ENCODE assay signal across 8 mouse cellular contexts in the genomic region with DNA sequence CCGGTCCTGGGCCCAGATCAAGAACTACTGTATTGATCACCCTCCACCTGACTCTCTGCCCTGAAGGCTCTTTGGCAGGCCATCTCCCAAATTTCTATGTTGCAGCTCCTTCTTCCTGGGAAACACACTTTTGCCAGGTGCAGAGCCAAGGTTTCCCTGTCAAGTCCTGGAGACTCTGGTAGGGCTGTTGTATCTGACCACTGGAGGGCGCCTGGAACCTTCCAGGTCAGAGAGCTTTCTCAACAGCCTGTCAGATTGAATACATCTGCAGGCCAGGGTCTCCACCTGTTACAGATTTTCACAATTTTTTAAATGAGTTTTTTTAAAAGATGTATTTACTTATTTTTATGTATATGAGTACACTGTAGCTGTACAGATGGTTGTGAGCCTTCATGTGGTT. TPM values are rescaled to one million over a fixed set of nuclear protein-coding genes. Genes with fewer than 3 reads are reported as not detected.
A peak's percentile ranks its signal among the peaks of the same experiment; 100 is the strongest.
DNase-seq lines count a peak whose midpoint lies in the region; ATAC-seq lines count a peak whose summit lies in the region.

No protein-coding gene starts in this region.

- H3K27me3 ChIP-seq in forebrain, embryonic 10.5 days (ENCODE audit: poor library complexity, severe bottlenecking), result peaks cover 11% of the 10 kb centered on the region
- H3K27me3 ChIP-seq in forebrain, embryonic 13.5 days, result no peaks in the 10 kb centered on the region
- H3K27me3 ChIP-seq in embryonic facial prominence, embryonic 14.5 days (replicated peaks; ENCODE audit: control insufficient read depth, insufficient read depth, low read length), result no peaks in the 10 kb centered on the region
- H3K27me3 ChIP-seq in hindbrain, embryonic 14.5 days (ENCODE audit: control insufficient read depth, insufficient read depth, low read length), result no peaks in the 10 kb centered on the region
- H3K27me3 ChIP-seq in midbrain, embryonic 14.5 days (ENCODE audit: control insufficient read depth, insufficient read depth, low read length), result no peaks in the 10 kb centered on the region
- H3K27me3 ChIP-seq in splenic B cell, adult 2 months (ENCODE audit: control insufficient read depth, insufficient read depth, low read length, poor library complexity, severe bottlenecking), result no peaks in the 10 kb centered on the region

- H3K9ac ChIP-seq in forebrain, embryonic 13.5 days, result no peak overlapping the region
- H3K9ac ChIP-seq in embryonic facial prominence, embryonic 14.5 days (ENCODE audit: low read depth, low read length), result no peak overlapping the region
- H3K9ac ChIP-seq in hindbrain, embryonic 14.5 days, result no peak overlapping the region
- no peak overlapping the region for H3K9ac ChIP-seq in midbrain, embryonic 14.5 days (replicated peaks; ENCODE audit: low read length)

- peaks cover 16% of the 10 kb centered on the region for H3K4me1 ChIP-seq in forebrain, embryonic 10.5 days
- peaks cover 10% of the 10 kb centered on the region; the same call in 1 of the 2 replicates for H3K4me1 ChIP-seq in forebrain, embryonic 13.5 days
- no peaks in the 10 kb centered on the region; the same call in 1 of the 2 replicates for H3K4me1 ChIP-seq in embryonic facial prominence, embryonic 14.5 days (ENCODE audit: control insufficient read depth, insufficient read depth, low read length)
- H3K4me1 ChIP-seq in hindbrain, embryonic 14.5 days (replicated peaks; ENCODE audit: control insufficient read depth, insufficient read depth, low read length), result no peaks in the 10 kb centered on the region
- no peaks in the 10 kb centered on the region for H3K4me1 ChIP-seq in midbrain, embryonic 14.5 days (ENCODE audit: control insufficient read depth, insufficient read depth, low read length)

- WGBS in forebrain, embryonic 10.5 days, result 29% methylated on average over 2 of the region's 2 CpGs
- 38% methylated on average over 2 of the region's 2 CpGs for WGBS in forebrain, embryonic 13.5 days
- 45% methylated on average over 2 of the region's 2 CpGs for WGBS in embryonic facial prominence, embryonic 14.5 days
- WGBS in hindbrain, embryonic 14.5 days, result 41% methylated on average over 2 of the region's 2 CpGs
- 38% methylated on average over 2 of the region's 2 CpGs for WGBS in midbrain, embryonic 14.5 days

- no peak overlapping the region for H3K4me3 ChIP-seq in forebrain, embryonic 10.5 days
- no peak overlapping the region for H3K4me3 ChIP-seq in forebrain, embryonic 13.5 days
- no peak overlapping the region for H3K4me3 ChIP-seq in embryonic facial prominence, embryonic 14.5 days (ENCODE audit: low read depth, low read length)
- H3K4me3 ChIP-seq in hindbrain, embryonic 14.5 days (replicated peaks; ENCODE audit: low read length), result no peak overlapping the region
- no peak overlapping the region for H3K4me3 ChIP-seq in midbrain, embryonic 14.5 days (replicated peaks; ENCODE audit: low read depth, low read length)

- no peak overlapping the region for H3K27ac ChIP-seq in forebrain, embryonic 10.5 days
- H3K27ac ChIP-seq in forebrain, embryonic 13.5 days, result no peak overlapping the region
- no peak overlapping the region for H3K27ac ChIP-seq in embryonic facial prominence, embryonic 14.5 days (replicated peaks; ENCODE audit: low read depth, low read length)
- H3K27ac ChIP-seq in hindbrain, embryonic 14.5 days, result no peak overlapping the region
- no peak overlapping the region for H3K27ac ChIP-seq in midbrain, embryonic 14.5 days (replicated peaks; ENCODE audit: low read depth, low read length)

- no peaks in the 10 kb centered on the region for H3K36me3 ChIP-seq in forebrain, embryonic 10.5 days (replicated peaks)
- no peaks in the 10 kb centered on the region for H3K36me3 ChIP-seq in forebrain, embryonic 13.5 days (ENCODE audit: poor library complexity, severe bottlenecking)
- H3K36me3 ChIP-seq in embryonic facial prominence, embryonic 14.5 days (ENCODE audit: control insufficient read depth, insufficient read depth, low read length), result no peaks in the 10 kb centered on the region
- no peaks in the 10 kb centered on the region for H3K36me3 ChIP-seq in hindbrain, embryonic 14.5 days (replicated peaks; ENCODE audit: control insufficient read depth, insufficient read depth)
- no peaks in the 10 kb centered on the region for H3K36me3 ChIP-seq in midbrain, embryonic 14.5 days (ENCODE audit: control insufficient read depth, insufficient read depth, low read length)
- H3K36me3 ChIP-seq in splenic B cell, adult 2 months (ENCODE audit: control insufficient read depth, insufficient read depth, low read length, poor library complexity, severe bottlenecking), result no peaks in the 10 kb centered on the region

- H3K9me3 ChIP-seq in forebrain, embryonic 10.5 days, result no peaks in the 10 kb centered on the region
- H3K9me3 ChIP-seq in forebrain, embryonic 13.5 days (replicated peaks), result no peaks in the 10 kb centered on the region
- no peaks in the 10 kb centered on the region for H3K9me3 ChIP-seq in embryonic facial prominence, embryonic 14.5 days (ENCODE audit: control insufficient read depth, low read length)
- no peaks in the 10 kb centered on the region for H3K9me3 ChIP-seq in hindbrain, embryonic 14.5 days (ENCODE audit: control insufficient read depth, low read length)
- no peaks in the 10 kb centered on the region for H3K9me3 ChIP-seq in midbrain, embryonic 14.5 days (ENCODE audit: control insufficient read depth, low read length)

- H3K4me2 ChIP-seq in forebrain, embryonic 13.5 days, result no peak overlapping the region
- no peak overlapping the region for H3K4me2 ChIP-seq in embryonic facial prominence, embryonic 14.5 days (ENCODE audit: low read depth, low read length)
- no peak overlapping the region for H3K4me2 ChIP-seq in hindbrain, embryonic 14.5 days (replicated peaks)
- no peak overlapping the region for H3K4me2 ChIP-seq in midbrain, embryonic 14.5 days (ENCODE audit: low read length)

- ATAC-seq in forebrain, embryonic 13.5 days, result no peak
- ATAC-seq in embryonic facial prominence, embryonic 14.5 days (ENCODE audit: low read depth), result no peak
- peak; percentile 60 for ATAC-seq in hindbrain, embryonic 14.5 days (ENCODE audit: low FRiP score)
- ATAC-seq in midbrain, embryonic 14.5 days (ENCODE audit: low FRiP score, low TSS enrichment), result peak; percentile 55; the same call in 1 of the 2 replicates

- DNase-seq in forebrain, embryonic 10.5 days (ENCODE audit: extremely low spot score, low spot score), result peak; percentile 58
- peak; percentile 84 for DNase-seq in adrenal gland, postnatal 14 days
- DNase-seq in embryonic facial prominence, embryonic 14.5 days (ENCODE audit: low spot score), result peak; percentile 81
- DNase-seq in hindbrain, embryonic 14.5 days (ENCODE audit: low spot score), result peak; percentile 79
- DNase-seq in left cerebral cortex, adult 18-20 months (ENCODE audit: low spot score in 2 of 2), result peak; percentile 66 to 75
- DNase-seq in midbrain, embryonic 14.5 days, result peak; percentile 88
- peak; percentile 72 for DNase-seq in splenic B cell, adult 2 months (ENCODE audit: low read depth, low spot score)

RNA-seq across cellular contexts. Expression of a gene that starts 31.2 kb away (rescaled TPM):
- polyA plus RNA-seq in forebrain, embryonic 10.5 days (2016; fragmentation: Nextera tagmentation; extraction: Ambion mirVana), result 0.31 and 0.40 TPM in 2 replicates
- polyA plus RNA-seq in forebrain, embryonic 13.5 days (2015; fragmentation: Nextera tagmentation; extraction: Ambion mirVana), result 0.54 and 0.84 TPM in 2 replicates
- total RNA-seq in adrenal gland, postnatal 14 days (2021), result 1.1 and 1.2 TPM in 2 replicates
- 11.5 and 12.0 TPM in 2 replicates for polyA plus RNA-seq in embryonic facial prominence, embryonic 14.5 days (2014; fragmentation: Nextera tagmentation; extraction: Ambion mirVana)
- 0.58 and 1.1 TPM in 2 replicates for polyA plus RNA-seq in hindbrain, embryonic 14.5 days (2014; fragmentation: Nextera tagmentation; extraction: Ambion mirVana)
- total RNA-seq in left cerebral cortex, adult 18-20 months (2021), result 10 to 100 TPM; 10.8 to 14.2 TPM
- polyA plus RNA-seq in midbrain, embryonic 14.5 days (2014; fragmentation: Nextera tagmentation; extraction: Ambion mirVana), result 0.36 and 0.66 TPM in 2 replicates

RNA-seq across cellular contexts. Expression of a gene that starts 47.8 kb away (rescaled TPM):
- 10.5 and 10.6 TPM in 2 replicates for polyA plus RNA-seq in forebrain, embryonic 10.5 days (2016; fragmentation: Nextera tagmentation; extraction: Ambion mirVana)
- 11.2 and 13.1 TPM in 2 replicates for polyA plus RNA-seq in forebrain, embryonic 13.5 days (2015; fragmentation: Nextera tagmentation; extraction: Ambion mirVana)
- total RNA-seq in adrenal gland, postnatal 14 days (2021), result 13.7 and 17.3 TPM in 2 replicates
- polyA plus RNA-seq in embryonic facial prominence, embryonic 14.5 days (2014; fragmentation: Nextera tagmentation; extraction: Ambion mirVana), result 12.1 and 16.3 TPM in 2 replicates
- polyA plus RNA-seq in hindbrain, embryonic 14.5 days (2014; fragmentation: Nextera tagmentation; extraction: Ambion mirVana), result 17.2 and 17.9 TPM in 2 replicates
- 1 to 10 TPM; 5.7 to 5.9 TPM for total RNA-seq in left cerebral cortex, adult 18-20 months (2021)
- polyA plus RNA-seq in midbrain, embryonic 14.5 days (2014; fragmentation: Nextera tagmentation; extraction: Ambion mirVana), result 15.9 and 21.9 TPM in 2 replicates

Comparison
In these comparisons a context has a peak if more than half of its experiments do, and no peak if none do; other contexts are left out.
1. ATAC-seq: peak in hindbrain, embryonic 14.5 days (single experiment) and midbrain, embryonic 14.5 days (single experiment); none in forebrain, embryonic 13.5 days (single experiment) and embryonic facial prominence, embryonic 14.5 days (single experiment).
2. Peak in every context shown above with its lines, with median percentiles within 50 percentile points of each other: DNase-seq.